Mouse (Mus musculus): Measurements from ENCODE around the gene Baz1b. TPM values are rescaled to one million over a fixed set of nuclear protein-coding genes. Genes with fewer than 3 reads are reported as not detected.
A peak's percentile ranks its signal among the peaks of the same experiment; 100 is the strongest.

Gene Baz1b
- polyA plus RNA-seq, 1 experiment from 2014 or later: 11.7 TPM

- peaks cover 38% of the 10 kb centered on the region for H3K36me3 ChIP-seq (replicated peaks; ENCODE audit: insufficient read depth, low read length)
- ATAC-seq (no peak), DNase-seq (peak; percentile 61)
- H3K27ac ChIP-seq (ENCODE audit: low read depth): peak overlapping the region; percentile 24
- peaks cover 11% of the 10 kb centered on the region for H3K4me1 ChIP-seq (ENCODE audit: insufficient read depth)
- no peak overlapping the region for H3K4me2 ChIP-seq (ENCODE audit: low read depth, low read length)
- 48% methylated on average over 8 of the region's 8 CpGs for WGBS (ENCODE audit: insufficient replicate concordance)
- no peaks in the 10 kb centered on the region for H3K9me3 ChIP-seq (ENCODE audit: low read length)
- H3K27me3 ChIP-seq (ENCODE audit: insufficient read depth, low read length): no peaks in the 10 kb centered on the region
- H3K9ac ChIP-seq (replicated peaks): no peak overlapping the region
- H3K4me3 ChIP-seq (ENCODE audit: low read depth, low read length): no peak overlapping the region
- TF ChIP-seq EP300 (IDR thresholded peaks at IDR 0.05; ENCODE audit: low read depth) (no peak), CTCF (IDR thresholded peaks at IDR 0.05; ENCODE audit: low read depth) (0 out of 2 replicates have a peak, but pooled peaks have one; percentile 31)
Measured at GRCm38 (mm10) chr5:135183131-135183861, 3.8 kb upstream of the Baz1b start.

GRCm38 (mm10) chr5:135185016-135185415, 2.0 kb upstream of the Baz1b start:
- 83% methylated on average over 3 of the region's 3 CpGs for WGBS (ENCODE audit: insufficient replicate concordance)
- H3K9ac ChIP-seq (replicated peaks): no peak overlapping the region
- peak overlapping the region; percentile 60; the same call in 1 of the 2 replicates for H3K27ac ChIP-seq (ENCODE audit: low read depth)
- no peaks in the 10 kb centered on the region for H3K9me3 ChIP-seq (ENCODE audit: low read length)
- H3K4me3 ChIP-seq (ENCODE audit: low read depth, low read length): no peak overlapping the region
- no peak for TF ChIP-seq EP300 (IDR thresholded peaks at IDR 0.05; ENCODE audit: low read depth)
- TF ChIP-seq CTCF (IDR thresholded peaks at IDR 0.05; ENCODE audit: low read depth): no peak
- ATAC-seq (no peak), DNase-seq (no peak)
- no peak overlapping the region for H3K4me2 ChIP-seq (ENCODE audit: low read depth, low read length)
- H3K27me3 ChIP-seq (ENCODE audit: insufficient read depth, low read length): no peaks in the 10 kb centered on the region
- H3K4me1 ChIP-seq (ENCODE audit: insufficient read depth): peaks cover 15% of the 10 kb centered on the region
- peaks cover 24% of the 10 kb centered on the region for H3K36me3 ChIP-seq (replicated peaks; ENCODE audit: insufficient read depth, low read length)

GRCm38 (mm10) chr5:135185596-135185995, 1.5 kb upstream of the Baz1b start:
- ATAC-seq: no peak
- peak; percentile 51 for DNase-seq
- H3K9ac ChIP-seq (replicated peaks): no peak overlapping the region
- H3K36me3 ChIP-seq (replicated peaks; ENCODE audit: insufficient read depth, low read length): peaks cover 19% of the 10 kb centered on the region
- 0 out of 2 replicates have a peak overlapping the region, but pooled peaks have one; percentile 12 for H3K27ac ChIP-seq (ENCODE audit: low read depth)
- no peak overlapping the region for H3K4me3 ChIP-seq (ENCODE audit: low read depth, low read length)
- H3K27me3 ChIP-seq (ENCODE audit: insufficient read depth, low read length): no peaks in the 10 kb centered on the region
- peaks cover 15% of the 10 kb centered on the region for H3K4me1 ChIP-seq (ENCODE audit: insufficient read depth)
- H3K9me3 ChIP-seq (ENCODE audit: low read length): no peaks in the 10 kb centered on the region
- TF ChIP-seq EP300 (IDR thresholded peaks at IDR 0.05; ENCODE audit: low read depth) (no peak), CTCF (IDR thresholded peaks at IDR 0.05; ENCODE audit: low read depth) (peak; percentile 64)
- WGBS (ENCODE audit: insufficient replicate concordance): 35% methylated on average over 3 of the region's 3 CpGs
- no peak overlapping the region; the same call in 1 of the 2 replicates for H3K4me2 ChIP-seq (ENCODE audit: low read depth, low read length)

GRCm38 (mm10) chr5:135186231-135186620, 838 bp upstream of the Baz1b start:
- no peak for TF ChIP-seq EP300 (IDR thresholded peaks at IDR 0.05; ENCODE audit: low read depth)
- no peak for TF ChIP-seq CTCF (IDR thresholded peaks at IDR 0.05; ENCODE audit: low read depth)
- peak overlapping the region; percentile 96 for H3K27ac ChIP-seq (ENCODE audit: low read depth)
- peaks cover 15% of the 10 kb centered on the region for H3K4me1 ChIP-seq (ENCODE audit: insufficient read depth)
- H3K27me3 ChIP-seq (ENCODE audit: insufficient read depth, low read length): no peaks in the 10 kb centered on the region
- peak overlapping the region; percentile 83 for H3K4me2 ChIP-seq (ENCODE audit: low read depth, low read length)
- H3K4me3 ChIP-seq (ENCODE audit: low read depth, low read length): peak overlapping the region; percentile 97
- DNase-seq (no peak), ATAC-seq (no peak)
- peak overlapping the region; percentile 44 for H3K9ac ChIP-seq (replicated peaks)
- peaks cover 12% of the 10 kb centered on the region for H3K36me3 ChIP-seq (replicated peaks; ENCODE audit: insufficient read depth, low read length)
- 15% methylated on average over 10 of the region's 10 CpGs for WGBS (ENCODE audit: insufficient replicate concordance)
- no peaks in the 10 kb centered on the region for H3K9me3 ChIP-seq (ENCODE audit: low read length)

GRCm38 (mm10) chr5:135187349-135188213, 517 bp downstream of the Baz1b start:
- H3K9me3 ChIP-seq (ENCODE audit: low read length): no peaks in the 10 kb centered on the region
- H3K9ac ChIP-seq (replicated peaks): peak overlapping the region; percentile 95
- DNase-seq (peak; percentile 58), ATAC-seq (peak; percentile 53)
- H3K4me3 ChIP-seq (ENCODE audit: low read depth, low read length): peak overlapping the region; percentile 97
- peak overlapping the region; percentile 96 for H3K27ac ChIP-seq (ENCODE audit: low read depth)
- peak overlapping the region; percentile 83 for H3K4me2 ChIP-seq (ENCODE audit: low read depth, low read length)
- peaks cover 5% of the 10 kb centered on the region; the same call in 1 of the 2 replicates for H3K36me3 ChIP-seq (replicated peaks; ENCODE audit: insufficient read depth, low read length)
- under 1% methylated on average over 67 of the region's 102 CpGs for WGBS (ENCODE audit: insufficient replicate concordance)
- TF ChIP-seq EP300 (IDR thresholded peaks at IDR 0.05; ENCODE audit: low read depth) (no peak), CTCF (IDR thresholded peaks at IDR 0.05; ENCODE audit: low read depth) (no peak)
- H3K27me3 ChIP-seq (ENCODE audit: insufficient read depth, low read length): no peaks in the 10 kb centered on the region
- peaks cover 15% of the 10 kb centered on the region for H3K4me1 ChIP-seq (ENCODE audit: insufficient read depth)

- H3K27ac ChIP-seq (ENCODE audit: low read depth): peak overlapping the region; percentile 96
- H3K4me1 ChIP-seq (ENCODE audit: insufficient read depth): peaks cover 15% of the 10 kb centered on the region
- TF ChIP-seq CTCF (IDR thresholded peaks at IDR 0.05; ENCODE audit: low read depth) (no peak), EP300 (IDR thresholded peaks at IDR 0.05; ENCODE audit: low read depth) (no peak)
- no peak for ATAC-seq
- WGBS (ENCODE audit: insufficient replicate concordance): 3% methylated on average over 8 of the region's 8 CpGs
- H3K4me2 ChIP-seq (ENCODE audit: low read depth, low read length): peak overlapping the region; percentile 83
- no peak for DNase-seq
- H3K9ac ChIP-seq (replicated peaks): peak overlapping the region; percentile 95
- peaks cover 5% of the 10 kb centered on the region; the same call in 1 of the 2 replicates for H3K36me3 ChIP-seq (replicated peaks; ENCODE audit: insufficient read depth, low read length)
- H3K4me3 ChIP-seq (ENCODE audit: low read depth, low read length): peak overlapping the region; percentile 97
- no peaks in the 10 kb centered on the region for H3K27me3 ChIP-seq (ENCODE audit: insufficient read depth, low read length)
- H3K9me3 ChIP-seq (ENCODE audit: low read length): no peaks in the 10 kb centered on the region
Measured at GRCm38 (mm10) chr5:135188214-135188554, 1.1 kb downstream of the Baz1b start.
